Mouse (Mus musculus) forebrain, embryonic 16.5 days (tissue): ENCODE results near the gene Lrrfip2. TPM values are rescaled to one million over a fixed set of nuclear protein-coding genes. Genes with fewer than 3 reads are reported as not detected.

Experiments
- ATAC-seq: fragments of 200-750 bp; cut with Nextera tagmentation; 2 replicates; pipeline ENCODE4 v1.8.0; 2017; ENCODE audit warnings: mild to moderate bottlenecking, moderate library complexity
- H3K27ac ChIP-seq: fragments of 300-500 bp; sonication (generic); 2 replicates; pipeline ENCODE4 v1.5.1; 2014; ENCODE audit warnings: low read length, control low read depth
- H3K27me3 ChIP-seq: fragments of 300-500 bp; sonication (generic); replicated peaks from 2 replicates; pipeline ENCODE4 v1.6.1; 2014; ENCODE audit warnings: low read length; ENCODE audit not compliant: control insufficient read depth, insufficient read depth
- H3K36me3 ChIP-seq: fragments of 300-500 bp; sonication (generic); 2 replicates; pipeline ENCODE4 v1.6.1; 2014; ENCODE audit not compliant: control insufficient read depth, insufficient read depth
- H3K4me1 ChIP-seq: fragments of 300-500 bp; sonication (generic); replicated peaks from 2 replicates; pipeline ENCODE4 v1.6.1; 2014; ENCODE audit warnings: low read length; ENCODE audit not compliant: control insufficient read depth, insufficient read depth
- H3K4me2 ChIP-seq: fragments of 300-500 bp; sonication (generic); 2 replicates; pipeline ENCODE4 v1.6.1; 2014; ENCODE audit warnings: mild to moderate bottlenecking, low read length, control low read depth
- H3K4me3 ChIP-seq: fragments of 300-500 bp; sonication (generic); replicated peaks from 2 replicates; pipeline ENCODE4 v1.5.1; 2014; ENCODE audit warnings: mild to moderate bottlenecking, low read length, control low read depth
- H3K9ac ChIP-seq: fragments of 300-500 bp; sonication (generic); replicated peaks from 2 replicates; pipeline ENCODE4 v1.6.1; 2014; ENCODE audit warnings: low read depth, low read length, control low read depth
- H3K9me3 ChIP-seq: fragments of 300-500 bp; sonication (generic); 2 replicates; pipeline ENCODE4 v1.6.1; 2016; ENCODE audit warnings: low read length; ENCODE audit not compliant: control insufficient read depth
- WGBS: fragments of 180-500 bp; shearing (Covaris S2); extraction: QIAGEN DNeasy Blood & Tissue Kit; methylation state at CpG from one replicate; pipeline ENCODE4 v1.1.7; 2014; 5-methylcytosine and 5-hydroxymethylcytosine counted together
- polyA plus RNA-seq: library from polyadenylated mRNA; unstranded; fragments of >200 nt; fragmentation: Nextera tagmentation; extraction: Ambion mirVana; gene quantifications from 2 replicates; pipeline ENCODE4 v1.2.1, GENCODE M21; 2015

Gene Lrrfip2
- polyA plus RNA-seq, 1 experiment from 2014 or later, result 43.2 TPM

DNA sequence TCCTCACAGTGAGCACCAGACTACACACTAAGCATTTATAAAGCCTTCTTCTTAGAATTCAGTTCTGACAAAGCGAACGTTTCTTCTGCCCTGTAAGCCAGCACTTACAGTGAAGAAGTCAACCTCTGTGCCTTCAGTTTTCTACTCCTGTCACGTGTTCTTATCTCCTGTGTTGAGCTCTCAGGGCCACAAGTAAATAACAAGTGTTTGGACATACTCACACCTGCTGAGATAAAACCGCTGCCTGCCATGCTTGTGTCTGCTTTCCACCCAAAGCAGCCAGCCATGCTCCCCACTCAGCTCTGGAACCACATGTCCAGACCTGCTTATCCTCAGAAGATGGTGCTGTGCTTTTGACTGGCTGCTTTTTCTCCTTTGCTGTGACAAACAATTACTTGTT lies 49.2 kb downstream of the Lrrfip2 start:
- no peak overlapping the region for H3K4me3 ChIP-seq
- no peaks in the 10 kb centered on the region for H3K4me1 ChIP-seq
- no peaks in the 10 kb centered on the region for H3K9me3 ChIP-seq
- H3K27me3 ChIP-seq, result no peaks in the 10 kb centered on the region
- 54% methylated on average over 4 of the region's 4 CpGs for WGBS
- no peak overlapping the region for H3K4me2 ChIP-seq
- no peaks in the 10 kb centered on the region for H3K36me3 ChIP-seq
- ATAC-seq, result no peak
- no peak overlapping the region for H3K27ac ChIP-seq
- no peak overlapping the region for H3K9ac ChIP-seq

DNA sequence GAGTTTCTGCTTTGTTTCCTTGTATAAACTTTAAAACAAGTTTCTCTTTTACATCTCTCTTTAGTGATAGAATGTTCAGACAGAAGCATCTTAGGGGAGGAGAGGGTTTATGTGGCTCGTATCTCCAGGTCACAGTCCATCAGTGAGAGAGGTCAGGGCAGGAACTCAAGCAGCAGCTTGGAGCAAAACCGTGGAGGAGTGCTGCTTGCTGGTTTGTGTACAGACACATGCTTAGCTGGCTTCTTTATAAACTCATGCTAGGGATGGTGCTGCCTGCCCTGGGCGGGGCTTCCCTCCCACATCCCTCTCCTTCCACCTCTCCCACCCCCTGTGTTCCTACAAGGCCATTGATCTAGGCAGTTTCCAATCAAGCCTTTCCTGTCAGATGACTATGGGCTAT lies 53.0 kb downstream of the Lrrfip2 start:
- no peak overlapping the region for H3K4me2 ChIP-seq
- H3K9ac ChIP-seq, result no peak overlapping the region
- WGBS, result 63% methylated on average over 3 of the region's 3 CpGs
- no peaks in the 10 kb centered on the region for H3K9me3 ChIP-seq
- H3K27me3 ChIP-seq, result no peaks in the 10 kb centered on the region
- no peak overlapping the region for H3K4me3 ChIP-seq
- no peaks in the 10 kb centered on the region for H3K4me1 ChIP-seq
- no peak for ATAC-seq
- H3K36me3 ChIP-seq, result no peaks in the 10 kb centered on the region
- H3K27ac ChIP-seq, result no peak overlapping the region

DNA sequence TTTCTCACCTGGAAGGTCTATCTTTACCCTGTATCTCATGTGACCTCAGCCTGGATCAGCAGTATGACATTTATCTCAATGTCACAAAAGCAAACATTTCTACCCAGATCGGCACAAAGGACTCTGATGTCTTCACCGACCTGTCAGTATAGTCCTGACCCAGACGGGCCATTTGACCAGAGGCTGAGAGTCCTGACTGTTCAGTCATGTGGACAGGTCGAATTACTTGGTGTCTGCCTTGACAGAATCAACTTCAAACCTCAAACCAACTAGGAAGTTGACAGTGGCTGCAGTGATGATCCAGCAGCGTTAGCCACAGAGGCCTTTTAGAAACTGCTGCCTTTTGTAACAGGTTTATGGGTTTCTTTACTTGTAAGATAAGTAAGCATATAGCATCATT lies 56.7 kb downstream of the Lrrfip2 start:
- ATAC-seq, result no peak
- Histone ChIP-seq H3K4me2 (no peak overlapping the region), H3K36me3 (no peaks in the 10 kb centered on the region), H3K9ac (no peak overlapping the region), H3K27ac (no peak overlapping the region), H3K4me1 (no peaks in the 10 kb centered on the region), H3K9me3 (no peaks in the 10 kb centered on the region), H3K27me3 (no peaks in the 10 kb centered on the region), H3K4me3 (no peak overlapping the region)
- 84% methylated on average over 5 of the region's 5 CpGs for WGBS

DNA sequence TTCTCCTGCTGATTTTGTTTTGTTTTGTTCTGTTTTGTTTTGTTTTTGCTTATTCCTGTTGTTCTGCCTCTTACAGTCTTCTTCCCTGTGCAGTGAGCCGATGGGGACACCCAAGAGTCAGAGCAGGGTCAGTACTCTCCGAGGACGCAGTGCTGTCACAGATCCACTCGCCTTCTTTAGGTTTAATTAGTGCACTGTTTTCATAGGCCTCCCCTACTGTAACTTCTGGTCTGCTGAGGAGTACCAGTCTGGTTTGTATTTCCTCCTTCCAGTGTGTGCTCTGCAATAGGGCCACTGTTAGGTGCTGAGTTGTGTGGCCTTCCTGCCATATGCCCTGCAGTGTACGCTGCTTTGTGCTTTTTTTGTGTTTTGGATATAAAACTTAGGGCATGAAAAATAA lies 61.6 kb downstream of the Lrrfip2 start:
- Histone ChIP-seq H3K9me3 (no peaks in the 10 kb centered on the region), H3K4me3 (no peak overlapping the region), H3K9ac (no peak overlapping the region), H3K4me1 (peaks cover 3% of the 10 kb centered on the region; the same call in 1 of the 2 replicates), H3K27me3 (no peaks in the 10 kb centered on the region), H3K36me3 (no peaks in the 10 kb centered on the region), H3K4me2 (no peak overlapping the region), H3K27ac (no peak overlapping the region)
- 84% methylated on average over 5 of the region's 5 CpGs for WGBS
- no peak for ATAC-seq

DNA sequence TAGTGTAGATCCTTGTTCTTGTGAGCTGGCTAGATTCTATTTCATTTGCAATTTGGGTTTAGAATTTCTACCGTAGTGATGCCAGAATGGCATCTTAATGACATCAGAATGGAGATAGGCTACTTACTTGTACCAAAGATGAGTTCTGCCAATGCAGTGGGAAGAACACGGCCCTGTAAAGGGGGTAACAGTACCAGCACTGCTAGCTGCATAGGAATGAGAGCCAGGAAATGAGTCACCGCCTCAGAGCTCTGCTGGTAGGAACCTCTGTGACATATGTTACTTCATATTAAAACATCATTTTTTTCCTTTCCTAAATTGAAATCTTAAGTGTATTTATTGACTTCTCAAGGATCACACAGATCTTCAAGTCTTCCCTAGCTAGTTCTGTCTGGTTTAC lies 64.8 kb downstream of the Lrrfip2 start:
- no peaks in the 10 kb centered on the region for H3K27me3 ChIP-seq
- ATAC-seq, result peak; percentile 66
- WGBS, result 36% methylated on average over 3 of the region's 3 CpGs
- H3K36me3 ChIP-seq, result no peaks in the 10 kb centered on the region
- no peak overlapping the region for H3K27ac ChIP-seq
- H3K4me1 ChIP-seq, result peaks cover 11% of the 10 kb centered on the region
- H3K4me3 ChIP-seq, result no peak overlapping the region
- no peaks in the 10 kb centered on the region for H3K9me3 ChIP-seq
- H3K9ac ChIP-seq, result no peak overlapping the region
- no peak overlapping the region for H3K4me2 ChIP-seq

DNA sequence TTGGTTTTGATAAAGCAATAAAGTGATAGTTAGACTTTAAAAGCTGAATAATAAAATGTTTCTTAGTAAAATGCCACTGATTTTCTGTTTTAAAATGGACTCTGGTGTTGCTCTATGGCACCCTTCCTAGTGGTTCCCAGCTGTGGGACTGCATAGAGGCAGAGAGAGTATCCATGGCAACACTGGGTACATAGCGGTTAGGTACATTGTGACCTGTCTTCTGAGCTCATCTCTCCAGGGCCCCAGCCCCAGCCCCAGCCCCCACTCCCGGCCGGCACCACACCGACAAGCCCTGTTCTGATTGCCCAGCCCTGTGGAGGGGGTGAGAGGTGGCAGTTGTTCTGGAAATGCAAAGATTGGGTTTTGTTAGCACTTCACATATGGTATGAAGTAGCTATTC lies 67.5 kb downstream of the Lrrfip2 start:
- Histone ChIP-seq H3K4me2 (no peak overlapping the region), H3K4me1 (peaks cover 11% of the 10 kb centered on the region), H3K9me3 (no peaks in the 10 kb centered on the region), H3K27me3 (no peaks in the 10 kb centered on the region), H3K9ac (no peak overlapping the region), H3K27ac (no peak overlapping the region), H3K4me3 (no peak overlapping the region), H3K36me3 (peaks cover 7% of the 10 kb centered on the region)
- peak; percentile 68 for ATAC-seq
- WGBS, result 21% methylated on average over 4 of the region's 4 CpGs

DNA sequence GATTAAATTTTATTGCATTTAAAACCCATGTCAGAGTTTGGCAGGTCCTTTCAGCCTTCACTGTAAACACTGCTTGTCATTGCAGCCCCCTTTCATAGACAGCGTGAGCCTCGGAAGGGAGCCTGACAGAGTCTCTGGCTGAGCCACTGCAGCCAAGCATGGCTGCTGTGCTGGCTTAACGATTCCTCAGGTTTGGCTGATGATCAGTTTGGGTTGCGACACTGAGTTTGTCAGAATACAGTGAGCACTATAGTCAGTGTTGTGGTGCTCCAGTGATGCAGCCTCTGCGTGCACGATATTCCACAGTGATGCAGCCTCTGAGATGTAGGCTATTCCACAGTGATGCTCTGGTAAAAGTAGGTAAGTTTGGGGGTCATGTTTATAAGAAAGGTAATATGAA lies 69.5 kb downstream of the Lrrfip2 start:
- Histone ChIP-seq H3K4me3 (no peak overlapping the region), H3K27ac (no peak overlapping the region), H3K27me3 (no peaks in the 10 kb centered on the region), H3K4me1 (peaks cover 11% of the 10 kb centered on the region), H3K9me3 (no peaks in the 10 kb centered on the region), H3K36me3 (peaks cover 10% of the 10 kb centered on the region), H3K4me2 (no peak overlapping the region), H3K9ac (no peak overlapping the region)
- ATAC-seq, result peak; percentile 40; the same call in 1 of the 2 replicates
- WGBS, result 48% methylated on average over 6 of the region's 6 CpGs

DNA sequence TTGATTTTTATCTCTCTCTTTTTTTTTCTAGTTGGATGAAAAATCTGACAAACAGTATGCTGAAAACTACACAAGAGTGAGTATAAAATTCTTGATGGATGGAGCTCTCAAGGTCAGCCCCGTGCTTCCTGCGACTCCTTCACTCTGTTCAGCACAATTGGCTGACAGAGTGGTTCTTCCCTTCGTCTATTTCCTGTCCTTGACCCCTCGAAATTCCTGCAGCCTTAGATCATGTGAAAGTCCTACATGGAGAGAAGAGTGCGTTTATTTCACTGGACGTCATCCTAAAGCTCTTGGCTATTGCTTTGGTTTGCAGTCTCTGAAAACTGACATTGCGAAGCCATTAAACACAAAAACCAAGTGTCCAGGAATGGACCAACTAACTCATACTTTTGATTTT lies 71.3 kb downstream of the Lrrfip2 start:
- H3K27ac ChIP-seq, result no peak overlapping the region
- H3K9me3 ChIP-seq, result no peaks in the 10 kb centered on the region
- no peak overlapping the region for H3K9ac ChIP-seq
- H3K36me3 ChIP-seq, result peaks cover 10% of the 10 kb centered on the region
- no peak overlapping the region for H3K4me3 ChIP-seq
- peaks cover 8% of the 10 kb centered on the region for H3K4me1 ChIP-seq
- no peak overlapping the region for H3K4me2 ChIP-seq
- WGBS, result 92% methylated on average over 7 of the region's 7 CpGs
- H3K27me3 ChIP-seq, result no peaks in the 10 kb centered on the region
- ATAC-seq, result no peak

DNA sequence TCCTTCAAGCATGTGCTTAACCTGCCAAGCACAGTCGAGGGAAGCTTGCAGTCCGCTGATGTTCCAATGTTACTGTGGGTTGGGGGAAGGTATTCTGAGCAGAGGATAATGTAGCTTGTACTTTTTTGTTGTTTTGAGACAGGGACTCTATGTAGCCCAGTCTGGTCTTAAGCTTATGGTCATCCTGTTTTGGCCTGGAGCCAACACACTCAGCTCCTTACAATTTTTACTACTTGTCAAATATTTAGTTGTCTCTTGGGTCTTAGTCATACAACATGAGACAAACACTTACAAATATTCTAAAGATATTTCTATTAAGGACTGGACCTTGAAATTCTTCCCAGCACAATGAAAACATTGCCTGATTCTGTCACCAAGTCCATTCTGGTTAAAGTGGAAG lies 75.8 kb downstream of the Lrrfip2 start:
- ATAC-seq, result no peak
- H3K4me3 ChIP-seq, result no peak overlapping the region
- no peaks in the 10 kb centered on the region for H3K27me3 ChIP-seq
- peaks cover 10% of the 10 kb centered on the region for H3K36me3 ChIP-seq
- 98% methylated on average over 2 of the region's 2 CpGs for WGBS
- H3K4me2 ChIP-seq, result no peak overlapping the region
- no peak overlapping the region for H3K9ac ChIP-seq
- no peaks in the 10 kb centered on the region for H3K4me1 ChIP-seq
- H3K27ac ChIP-seq, result no peak overlapping the region
- H3K9me3 ChIP-seq, result no peaks in the 10 kb centered on the region

DNA sequence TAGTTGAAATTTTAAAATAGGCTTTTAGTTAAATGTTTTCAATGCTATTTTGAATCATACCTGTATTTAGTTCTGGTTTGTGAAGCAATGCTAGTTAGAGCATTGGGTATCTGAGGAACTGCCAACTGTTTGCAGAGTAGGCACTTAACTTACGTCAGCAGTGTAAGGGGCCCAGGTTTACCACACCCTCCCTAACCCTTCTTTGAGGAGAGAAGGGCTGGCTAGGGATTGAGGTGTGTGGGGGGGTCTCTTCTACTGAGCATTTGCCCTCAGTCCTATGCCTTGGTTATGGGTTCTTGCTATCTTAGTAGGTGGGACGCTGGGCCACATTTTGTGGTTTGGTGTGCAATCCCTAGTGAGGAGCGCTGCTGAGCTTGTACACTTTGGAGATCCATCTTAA lies 79.7 kb downstream of the Lrrfip2 start:
- no peak overlapping the region for H3K9ac ChIP-seq
- no peaks in the 10 kb centered on the region for H3K4me1 ChIP-seq
- no peaks in the 10 kb centered on the region for H3K27me3 ChIP-seq
- no peak overlapping the region for H3K27ac ChIP-seq
- 90% methylated on average over 3 of the region's 3 CpGs for WGBS
- H3K36me3 ChIP-seq, result no peaks in the 10 kb centered on the region
- H3K4me3 ChIP-seq, result no peak overlapping the region
- H3K4me2 ChIP-seq, result no peak overlapping the region
- no peak for ATAC-seq
- H3K9me3 ChIP-seq, result no peaks in the 10 kb centered on the region
